Mouse (Mus musculus) lung, postnatal 0 days (tissue): ENCODE measurements around the gene Erc2.

Source experiments
- CTCF ChIP-seq: IDR thresholded peaks from 2 replicates; pipeline ENCODE4 v1.5.1; 2016; ENCODE audit warnings: antibody characterized with exemption, mild to moderate bottlenecking
- EP300 ChIP-seq: IDR thresholded peaks from 2 replicates; pipeline ENCODE4 v1.6.1; 2016; ENCODE audit warnings: antibody characterized with exemption, mild to moderate bottlenecking, control low read depth

- no peak for TF ChIP-seq CTCF
- TF ChIP-seq EP300, result no peak
Measured at GRCm38 (mm10) chr14:27642981-27643380, 20.8 kb downstream of the Erc2 start.
